Mouse (Mus musculus) hindbrain, embryonic 13.5 days (tissue): ENCODE data around the gene Lhfpl3. TPM values are rescaled to one million over a fixed set of nuclear protein-coding genes. Genes with fewer than 3 reads are reported as not detected.

Source experiments
- ATAC-seq: fragments of 200-750 bp; cut with Nextera tagmentation; 2 replicates; pipeline ENCODE4 v1.8.0; 2017; ENCODE audit warnings: moderate TSS enrichment; ENCODE audit not compliant: low FRiP score
- H3K27ac ChIP-seq: fragments of 300-500 bp; sonication (generic); 2 replicates; pipeline ENCODE4 v1.5.1; 2015; ENCODE audit warnings: inconsistent platforms, mild to moderate bottlenecking, moderate library complexity
- H3K27me3 ChIP-seq: fragments of 300-500 bp; sonication (generic); 2 replicates; pipeline ENCODE4 v1.6.1; 2015; ENCODE audit warnings: mild to moderate bottlenecking, inconsistent platforms
- H3K36me3 ChIP-seq: fragments of 300-500 bp; sonication (generic); 2 replicates; pipeline ENCODE4 v1.6.1; 2015; ENCODE audit warnings: mild to moderate bottlenecking, inconsistent platforms
- H3K4me1 ChIP-seq: fragments of 300-500 bp; sonication (generic); replicated peaks from 2 replicates; pipeline ENCODE4 v1.6.1; 2015; ENCODE audit warnings: inconsistent platforms
- H3K4me2 ChIP-seq: fragments of 300-500 bp; sonication (generic); 2 replicates; pipeline ENCODE4 v1.6.1; 2015; ENCODE audit warnings: inconsistent platforms, mild to moderate bottlenecking, moderate library complexity
- H3K4me3 ChIP-seq: fragments of 300-500 bp; sonication (generic); 2 replicates; pipeline ENCODE4 v1.5.1; 2015; ENCODE audit warnings: mild to moderate bottlenecking, inconsistent platforms
- H3K9ac ChIP-seq: fragments of 300-500 bp; sonication (generic); 2 replicates; pipeline ENCODE4 v1.6.1; 2015; ENCODE audit warnings: mild to moderate bottlenecking, inconsistent platforms
- H3K9me3 ChIP-seq: fragments of 300-500 bp; sonication (generic); 2 replicates; pipeline ENCODE4 v1.6.1; 2016; ENCODE audit warnings: inconsistent platforms
- WGBS: fragments of 180-500 bp; shearing (Covaris S2); methylation state at CpG from one replicate; pipeline ENCODE4 v1.1.7; 2015; 5-methylcytosine and 5-hydroxymethylcytosine counted together
- polyA plus RNA-seq: library from polyadenylated mRNA; unstranded; fragments of >200 nt; fragmentation: Nextera tagmentation; extraction: Ambion mirVana; gene quantifications from 2 replicates; pipeline ENCODE4 v1.2.1, GENCODE M21; 2015

The Lhfpl3 gene
- polyA plus RNA-seq, 1 experiment from 2014 or later: 9.7 TPM

DNA sequence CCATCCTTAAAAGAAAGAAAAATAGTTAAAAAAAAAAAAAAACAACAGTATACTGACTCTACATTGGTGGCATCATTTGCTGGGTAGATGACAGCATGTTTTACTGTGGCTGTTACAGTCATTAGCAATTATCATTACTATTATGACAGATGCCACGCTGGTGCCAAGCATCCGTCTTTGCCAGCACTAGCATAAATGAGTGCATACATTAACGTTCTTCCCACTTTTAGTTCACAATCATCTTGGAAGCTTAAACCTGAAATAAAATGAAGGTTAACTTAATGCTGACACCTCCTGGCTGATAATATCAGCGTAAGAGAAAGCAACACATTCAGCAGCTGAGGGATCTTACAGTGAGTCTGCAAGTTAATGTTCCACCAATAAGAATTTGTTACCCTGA lies 451.0 kb downstream of the Lhfpl3 start:
- no peak overlapping the region for H3K27ac ChIP-seq
- H3K36me3 ChIP-seq: no peaks in the 10 kb centered on the region
- H3K4me2 ChIP-seq: no peak overlapping the region
- no peaks in the 10 kb centered on the region for H3K4me1 ChIP-seq
- H3K9ac ChIP-seq: no peak overlapping the region
- ATAC-seq: peak; percentile 63; the same call in 1 of the 2 replicates
- H3K27me3 ChIP-seq: no peaks in the 10 kb centered on the region
- no peaks in the 10 kb centered on the region for H3K9me3 ChIP-seq
- no peak overlapping the region for H3K4me3 ChIP-seq
- 59% methylated on average over 4 of the region's 4 CpGs for WGBS

DNA sequence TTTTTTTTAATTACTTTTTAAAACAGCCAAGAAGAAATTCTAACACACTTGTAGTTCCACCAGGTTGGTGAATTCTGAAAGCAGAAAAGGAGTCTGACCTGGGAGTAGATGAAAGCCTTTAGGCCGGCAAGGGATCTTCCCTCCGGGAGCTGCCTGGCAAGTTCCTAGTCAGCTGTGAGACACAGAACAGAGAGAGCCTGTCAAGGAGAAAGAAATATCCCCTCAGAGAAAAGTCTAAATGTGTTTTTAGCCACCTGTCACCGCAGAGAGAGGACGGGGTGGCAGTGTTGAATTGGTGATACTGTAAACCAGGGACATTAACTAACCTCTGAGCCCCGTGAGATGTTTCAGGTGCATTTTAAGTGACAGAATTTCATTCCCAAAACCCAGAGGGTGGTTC lies 467.2 kb downstream of the Lhfpl3 start:
- no peaks in the 10 kb centered on the region for H3K27me3 ChIP-seq
- H3K27ac ChIP-seq: no peak overlapping the region
- H3K9me3 ChIP-seq: no peaks in the 10 kb centered on the region
- WGBS: 76% methylated on average over 5 of the region's 5 CpGs
- no peaks in the 10 kb centered on the region for H3K36me3 ChIP-seq
- no peak overlapping the region for H3K9ac ChIP-seq
- no peaks in the 10 kb centered on the region for H3K4me1 ChIP-seq
- no peak overlapping the region for H3K4me2 ChIP-seq
- no peak for ATAC-seq
- no peak overlapping the region for H3K4me3 ChIP-seq

DNA sequence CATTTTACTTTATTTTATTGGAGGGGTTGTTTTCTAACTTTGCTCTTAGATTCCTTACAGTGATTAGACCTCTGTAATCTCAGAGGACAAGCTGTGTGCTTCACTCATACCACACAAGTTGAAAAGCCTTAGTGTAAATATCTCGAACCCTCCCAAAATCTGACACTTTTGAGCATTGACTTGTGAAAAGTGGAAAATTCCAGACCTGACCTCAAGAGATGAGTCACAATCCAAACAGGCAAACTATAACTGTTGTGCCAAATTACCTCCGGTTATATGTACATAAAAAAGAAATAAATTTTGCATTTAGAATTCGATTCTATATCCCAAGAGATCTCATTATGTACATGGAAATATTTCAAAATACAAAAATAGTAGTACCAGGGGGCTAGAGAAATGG lies 468.8 kb downstream of the Lhfpl3 start:
- H3K27me3 ChIP-seq: no peaks in the 10 kb centered on the region
- no peaks in the 10 kb centered on the region for H3K36me3 ChIP-seq
- H3K4me2 ChIP-seq: no peak overlapping the region
- H3K27ac ChIP-seq: no peak overlapping the region
- H3K9me3 ChIP-seq: no peaks in the 10 kb centered on the region
- no peaks in the 10 kb centered on the region for H3K4me1 ChIP-seq
- H3K9ac ChIP-seq: no peak overlapping the region
- WGBS: 91% methylated on average over 3 of the region's 3 CpGs
- no peak for ATAC-seq
- no peak overlapping the region for H3K4me3 ChIP-seq

DNA sequence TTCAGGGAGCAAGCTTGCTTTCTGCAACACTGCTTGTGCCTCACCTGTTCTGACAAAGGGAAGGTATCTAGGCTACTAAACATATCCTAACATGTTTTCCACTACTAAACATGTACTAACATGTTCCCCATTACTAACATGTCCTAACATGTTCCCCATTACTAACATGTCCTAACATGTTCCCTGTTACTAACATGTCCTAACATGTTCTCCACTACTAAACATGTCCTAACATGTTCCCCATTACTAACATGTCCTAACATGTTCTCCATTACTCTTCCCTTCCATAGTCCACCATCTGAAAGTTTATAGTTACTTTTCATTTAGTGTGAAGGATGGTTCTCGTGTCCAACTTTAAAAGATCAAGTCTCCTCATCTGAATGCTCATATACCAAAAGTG lies 473.8 kb downstream of the Lhfpl3 start:
- WGBS: 92% methylated on average over 1 of the region's 1 CpGs
- no peak for ATAC-seq
- H3K27ac ChIP-seq: no peak overlapping the region

DNA sequence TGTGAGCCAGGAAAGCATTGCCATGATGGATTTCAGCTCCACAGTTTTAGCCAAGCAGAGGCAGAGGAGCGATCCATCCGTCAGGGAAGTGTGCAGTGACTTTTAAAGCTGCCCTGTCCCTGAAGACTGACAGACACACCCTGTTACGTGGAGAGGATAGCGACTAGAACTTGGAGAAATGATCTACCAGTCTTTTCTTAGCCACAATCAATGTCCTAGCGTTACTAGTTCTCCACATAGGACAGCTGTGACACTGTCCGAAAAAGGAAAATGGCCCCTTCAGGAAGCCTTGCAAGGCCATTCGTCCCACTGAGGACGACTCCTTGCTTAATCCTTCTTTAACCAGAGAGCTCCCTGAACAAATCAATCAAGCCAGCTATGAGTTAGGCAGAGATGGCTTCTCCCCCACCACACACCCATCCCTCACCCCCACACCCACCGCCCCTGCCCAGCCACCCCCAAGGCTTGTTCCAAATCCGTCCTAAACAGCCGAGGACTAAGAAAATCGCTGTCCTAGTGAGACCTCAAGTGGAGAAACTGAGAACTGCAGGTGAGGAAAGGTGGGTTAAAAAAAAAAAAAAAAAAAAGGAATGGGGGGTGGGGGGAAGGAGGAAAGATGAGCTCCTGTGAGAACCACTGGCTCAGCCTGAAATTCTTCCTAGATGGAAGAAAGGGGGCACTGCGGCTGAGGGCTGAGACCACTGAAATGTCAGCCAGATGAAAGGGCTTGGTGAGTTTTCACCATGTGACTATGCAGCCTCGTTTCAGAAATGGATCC lies 479.1 kb downstream of the Lhfpl3 start:
- Histone ChIP-seq H3K27me3 (no peaks in the 10 kb centered on the region), H3K4me1 (peaks cover 8% of the 10 kb centered on the region), H3K27ac (no peak overlapping the region), H3K36me3 (no peaks in the 10 kb centered on the region), H3K4me3 (peak overlapping the region; percentile 37), H3K4me2 (peak overlapping the region; percentile 59), H3K9me3 (no peaks in the 10 kb centered on the region), H3K9ac (peak overlapping the region; percentile 69)
- 20% methylated on average over 14 of the region's 14 CpGs for WGBS
- ATAC-seq: peak; percentile 91

More for the DNA sequence above, 473.8 kb downstream of the Lhfpl3 start:
- H3K4me3 ChIP-seq: no peak overlapping the region
- H3K36me3 ChIP-seq: no peaks in the 10 kb centered on the region
- no peak overlapping the region for H3K4me2 ChIP-seq
- no peaks in the 10 kb centered on the region for H3K9me3 ChIP-seq
- H3K9ac ChIP-seq: no peak overlapping the region
- no peaks in the 10 kb centered on the region for H3K27me3 ChIP-seq
- H3K4me1 ChIP-seq: peaks cover 2% of the 10 kb centered on the region; the same call in 1 of the 2 replicates

DNA sequence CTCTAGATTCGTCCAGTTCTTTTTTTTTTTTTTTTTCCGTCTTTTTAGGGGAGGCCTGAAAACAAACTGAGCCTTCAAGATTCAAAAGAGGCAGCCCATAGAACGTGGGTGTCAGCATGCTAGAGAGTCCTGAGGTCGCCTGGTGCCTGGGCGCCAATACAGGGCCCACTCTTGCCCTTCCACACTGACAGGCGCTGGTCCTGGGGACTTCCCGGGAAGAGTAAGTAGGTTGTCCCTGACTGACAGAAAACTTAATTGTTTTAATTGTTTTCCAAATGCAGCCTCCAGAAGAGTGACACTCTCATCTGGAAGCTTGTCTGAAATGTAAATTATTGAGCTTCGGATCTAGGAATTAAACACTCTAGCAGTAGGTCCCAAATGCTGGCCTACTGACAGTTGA lies 479.8 kb downstream of the Lhfpl3 start:
- H3K27me3 ChIP-seq: no peaks in the 10 kb centered on the region
- WGBS: 18% methylated on average over 8 of the region's 8 CpGs
- H3K4me2 ChIP-seq: no peak overlapping the region
- no peaks in the 10 kb centered on the region for H3K36me3 ChIP-seq
- H3K9me3 ChIP-seq: no peaks in the 10 kb centered on the region
- no peak for ATAC-seq
- H3K4me1 ChIP-seq: peaks cover 8% of the 10 kb centered on the region
- H3K9ac ChIP-seq: no peak overlapping the region
- H3K4me3 ChIP-seq: no peak overlapping the region
- no peak overlapping the region for H3K27ac ChIP-seq

DNA sequence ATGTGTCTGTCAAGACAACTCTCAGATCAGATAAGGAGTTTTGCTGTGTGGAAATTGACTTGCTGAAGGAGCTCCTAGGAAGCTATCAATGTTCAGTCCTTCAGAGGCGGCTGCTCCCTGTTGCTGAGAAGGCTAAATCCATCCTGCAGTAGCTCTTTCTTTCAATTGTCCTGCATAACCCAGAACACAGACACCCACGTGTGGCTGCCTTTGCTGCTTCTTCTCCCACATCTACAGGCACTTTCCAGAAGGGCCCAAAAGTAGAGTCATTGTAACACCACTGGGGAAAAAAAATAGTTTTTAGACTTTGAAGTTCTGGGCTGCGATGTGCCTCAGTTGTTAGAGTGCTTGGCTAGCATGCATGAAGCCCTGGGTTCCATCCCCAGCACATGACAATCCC lies 480.9 kb downstream of the Lhfpl3 start:
- Histone ChIP-seq H3K36me3 (no peaks in the 10 kb centered on the region), H3K4me2 (no peak overlapping the region), H3K9ac (0 out of 2 replicates have a peak overlapping the region, but pooled peaks have one; percentile 35), H3K4me1 (peaks cover 8% of the 10 kb centered on the region), H3K9me3 (no peaks in the 10 kb centered on the region), H3K4me3 (no peak overlapping the region), H3K27me3 (no peaks in the 10 kb centered on the region), H3K27ac (no peak overlapping the region)
- ATAC-seq: no peak
- WGBS: 73% methylated on average over 3 of the region's 3 CpGs

DNA sequence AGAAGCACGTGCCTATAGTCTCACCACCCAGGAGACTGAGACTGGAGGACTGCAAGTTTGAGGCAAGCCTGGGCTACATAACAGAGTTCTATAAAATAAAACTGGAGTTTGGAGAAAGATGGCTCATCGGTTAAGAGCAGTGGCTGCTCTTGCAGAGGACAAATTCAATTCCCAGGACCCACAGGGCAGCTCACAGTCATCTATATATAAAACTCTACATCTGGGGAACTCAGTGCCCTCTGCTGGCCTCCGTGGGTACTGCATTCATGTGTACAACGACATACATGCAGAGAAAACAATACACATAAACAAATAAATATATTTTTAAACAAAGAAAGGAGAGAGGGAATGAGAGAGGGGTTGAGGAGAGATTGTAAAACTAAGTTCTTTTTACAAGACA lies 501.1 kb downstream of the Lhfpl3 start:
- WGBS: 47% methylated on average over 4 of the region's 4 CpGs
- Histone ChIP-seq H3K36me3 (no peaks in the 10 kb centered on the region), H3K27ac (no peak overlapping the region), H3K9me3 (no peaks in the 10 kb centered on the region), H3K4me3 (no peak overlapping the region), H3K27me3 (no peaks in the 10 kb centered on the region), H3K4me1 (no peaks in the 10 kb centered on the region), H3K9ac (no peak overlapping the region), H3K4me2 (no peak overlapping the region)
- no peak for ATAC-seq

DNA sequence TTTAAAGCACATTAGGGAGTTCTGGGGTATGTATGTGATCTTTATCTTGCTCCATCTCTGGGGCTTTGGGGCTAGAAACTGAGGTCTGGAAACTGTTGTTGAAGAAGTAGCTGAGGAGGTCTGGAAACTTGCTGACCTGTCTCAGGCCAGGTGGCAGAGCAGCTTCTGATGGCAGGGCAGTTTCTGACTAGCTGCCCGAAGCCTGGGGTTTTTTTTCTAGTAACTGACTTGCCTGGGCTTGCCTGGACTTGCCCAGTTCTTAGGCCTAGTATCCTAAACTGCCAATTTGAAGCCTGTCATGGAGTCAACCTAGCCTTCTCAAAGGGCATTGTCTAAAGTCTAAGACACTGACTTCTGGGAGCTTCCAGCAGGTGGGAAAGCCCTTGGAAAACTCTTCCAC lies 501.9 kb downstream of the Lhfpl3 start:
- Histone ChIP-seq H3K4me1 (no peaks in the 10 kb centered on the region), H3K36me3 (no peaks in the 10 kb centered on the region), H3K27ac (no peak overlapping the region), H3K4me3 (no peak overlapping the region), H3K9me3 (no peaks in the 10 kb centered on the region), H3K9ac (no peak overlapping the region), H3K4me2 (no peak overlapping the region), H3K27me3 (no peaks in the 10 kb centered on the region)
- ATAC-seq: no peak
- WGBS: 81% methylated on average over 1 of the region's 1 CpGs

DNA sequence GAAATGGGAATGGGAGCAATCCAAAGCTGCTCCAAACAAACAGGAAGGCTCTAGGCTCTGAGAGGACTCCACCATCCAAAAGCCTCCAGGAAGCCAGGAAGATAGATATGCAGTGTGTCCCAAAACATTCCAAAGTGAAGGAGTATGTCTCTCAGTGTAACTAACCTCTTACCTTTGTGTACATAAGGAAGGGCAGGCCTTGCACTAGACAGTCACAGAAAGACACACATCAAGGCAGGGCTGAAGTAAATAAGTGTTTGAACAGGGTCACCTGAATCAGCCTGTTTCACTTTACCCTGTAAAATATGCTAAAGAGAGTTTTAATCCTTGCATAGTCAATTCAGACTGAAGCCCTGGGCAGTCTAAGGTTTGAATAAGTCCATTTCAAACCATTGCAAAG lies 502.4 kb downstream of the Lhfpl3 start:
- Histone ChIP-seq H3K36me3 (no peaks in the 10 kb centered on the region), H3K4me2 (no peak overlapping the region), H3K9me3 (no peaks in the 10 kb centered on the region), H3K4me1 (no peaks in the 10 kb centered on the region), H3K27me3 (no peaks in the 10 kb centered on the region), H3K27ac (no peak overlapping the region), H3K9ac (no peak overlapping the region), H3K4me3 (no peak overlapping the region)
- no peak for ATAC-seq

DNA sequence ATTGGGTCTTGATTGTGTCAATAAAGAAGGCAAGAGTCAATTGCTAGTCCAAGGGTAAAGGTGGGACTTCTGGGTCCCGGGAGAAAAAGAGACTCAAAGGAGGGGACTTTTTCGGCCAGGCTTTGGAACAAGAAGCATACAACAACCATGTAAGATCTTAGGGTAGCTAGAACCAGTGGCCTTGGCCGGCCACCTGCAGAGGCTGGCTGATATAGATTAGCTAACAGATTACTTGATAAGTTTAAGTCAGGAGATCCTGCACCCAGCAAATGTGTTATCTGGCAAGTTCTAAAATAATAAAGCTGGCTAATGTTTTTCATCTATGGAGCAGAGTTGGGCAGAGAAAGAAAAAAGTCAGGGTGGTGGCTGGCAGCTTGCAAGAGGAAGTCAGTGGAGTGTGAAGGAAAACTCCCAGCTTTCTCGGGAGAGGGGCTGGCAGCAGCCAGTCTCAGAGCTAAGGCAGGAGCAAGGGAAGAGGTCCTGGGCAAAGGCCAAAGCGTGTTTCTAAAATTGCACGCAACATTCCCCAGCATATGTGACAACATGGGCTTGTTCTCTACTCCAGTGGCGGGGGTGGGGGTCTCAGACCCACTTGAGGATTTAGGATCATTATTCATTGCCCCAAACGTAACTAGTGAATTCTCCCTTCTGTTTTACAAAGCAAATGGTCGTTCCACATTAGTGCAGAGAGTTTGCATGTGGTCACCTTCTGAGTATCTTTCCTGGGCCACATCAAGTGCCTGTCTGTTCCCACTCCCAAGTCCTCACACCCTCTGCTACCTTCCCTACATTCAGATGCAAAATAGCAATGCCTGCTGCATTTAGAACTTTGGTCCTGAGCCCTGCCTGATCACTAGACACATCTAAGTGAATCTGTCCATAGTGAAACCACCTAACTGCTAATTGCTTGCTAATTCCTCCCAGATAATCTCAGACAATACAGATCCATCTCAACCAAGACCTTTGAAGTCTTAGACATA lies 504.3 kb downstream of the Lhfpl3 start:
- Histone ChIP-seq H3K4me3 (no peak overlapping the region), H3K27me3 (no peaks in the 10 kb centered on the region), H3K4me1 (no peaks in the 10 kb centered on the region), H3K36me3 (no peaks in the 10 kb centered on the region), H3K27ac (no peak overlapping the region), H3K9ac (no peak overlapping the region), H3K4me2 (no peak overlapping the region), H3K9me3 (no peaks in the 10 kb centered on the region)
- WGBS: 57% methylated on average over 9 of the region's 9 CpGs
- ATAC-seq: no peak

DNA sequence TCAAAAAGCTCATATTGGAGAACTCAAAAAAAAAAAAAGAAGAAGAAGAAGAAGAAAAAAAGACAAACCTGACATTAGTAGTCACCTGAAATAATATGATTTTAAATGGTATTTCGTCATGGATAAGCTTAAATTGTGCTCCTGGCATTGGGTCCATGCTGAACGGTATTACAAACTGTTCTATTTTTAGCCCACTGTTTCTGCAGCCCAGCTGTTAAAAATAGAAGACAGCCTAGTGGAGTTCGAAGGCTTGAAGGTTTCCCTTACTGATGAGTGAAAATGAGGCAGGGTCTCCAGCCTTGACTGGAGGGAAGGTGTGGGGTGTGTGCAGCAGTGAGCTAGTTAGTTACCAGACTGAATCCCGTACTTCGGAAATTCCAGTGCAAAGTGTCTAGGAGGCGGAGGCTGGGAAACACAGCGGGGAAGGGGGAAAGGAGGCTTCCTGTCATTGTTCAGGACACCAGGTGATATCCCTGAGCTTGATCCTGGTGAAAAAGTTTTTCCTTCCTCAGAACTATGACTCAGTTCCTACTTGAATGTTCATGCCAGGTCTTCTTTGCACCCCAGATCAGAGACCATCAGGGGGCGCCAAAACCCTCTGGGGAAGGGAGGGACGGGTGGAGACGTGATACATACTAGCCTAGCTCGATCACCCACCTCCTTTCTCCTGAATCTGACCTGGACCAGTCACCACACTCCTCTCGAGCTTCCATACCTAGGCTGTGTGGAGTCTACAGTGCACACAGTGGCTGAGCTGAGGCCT lies 505.8 kb downstream of the Lhfpl3 start:
- no peak overlapping the region for H3K9ac ChIP-seq

More for the DNA sequence above, 505.8 kb downstream of the Lhfpl3 start:
- Histone ChIP-seq H3K27ac (no peak overlapping the region; the same call in 1 of the 2 replicates), H3K36me3 (no peaks in the 10 kb centered on the region), H3K27me3 (no peaks in the 10 kb centered on the region), H3K4me2 (no peak overlapping the region), H3K4me1 (peaks cover 4% of the 10 kb centered on the region; the same call in 1 of the 2 replicates), H3K9me3 (no peaks in the 10 kb centered on the region), H3K4me3 (no peak overlapping the region)
- WGBS: 52% methylated on average over 12 of the region's 12 CpGs
- no peak for ATAC-seq
